Mouse (Mus musculus) hematopoietic stem cell, adult 5-6 weeks (primary cell): ENCODE results near the gene Wdr59. TPM values are rescaled to one million over a fixed set of nuclear protein-coding genes. Genes with fewer than 3 reads are reported as not detected.

Experiments used
- ATAC-seq, 2 experiments: fragments of 125-278 bp in 1 of 2; replicated peaks in 1 of 2; 2 replicates each; pipeline ENCODE4 v1.8.0; 2016 to 2017; ENCODE audit warnings: inconsistent platforms in 2 of 2, mild to moderate bottlenecking in 2 of 2, moderate number of reproducible peaks in 2 of 2, low read depth in 1 of 2, moderate TSS enrichment in 1 of 2; ENCODE audit not compliant: low FRiP score in 2 of 2, poor library complexity in 2 of 2, severe bottlenecking in 2 of 2, insufficient read depth in 1 of 2, low TSS enrichment in 1 of 2
- total RNA-seq: library from RNA; stranded (forward); fragments of 172-1452, 232-1000 nt; gene quantifications from 2 replicates; pipeline ENCODE4 v1.2.3, GENCODE M21; 2017

The Wdr59 gene
- total RNA-seq, 1 experiment from 2014 or later: 3.9 TPM

DNA sequence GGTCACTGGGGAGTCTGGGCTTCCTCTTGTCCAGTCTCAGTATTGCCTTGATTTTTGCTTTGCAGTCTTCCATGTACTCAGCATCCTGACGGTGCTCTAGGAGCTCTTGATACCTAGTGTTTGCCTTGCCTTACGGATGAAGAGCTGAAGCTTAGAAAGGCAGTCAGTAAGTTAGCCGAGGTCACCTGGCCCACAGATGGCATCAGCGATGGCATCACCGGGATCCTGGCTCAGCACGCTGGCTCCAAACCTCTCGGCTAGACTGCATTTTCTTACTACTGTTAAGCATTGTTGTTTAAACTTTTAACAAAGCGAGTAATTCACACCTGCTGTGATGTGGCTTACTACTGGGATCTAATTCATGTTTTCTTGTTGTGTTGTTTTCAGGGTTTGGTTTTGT lies 8.4 kb downstream of the Wdr59 start:
- no peak for ATAC-seq

DNA sequence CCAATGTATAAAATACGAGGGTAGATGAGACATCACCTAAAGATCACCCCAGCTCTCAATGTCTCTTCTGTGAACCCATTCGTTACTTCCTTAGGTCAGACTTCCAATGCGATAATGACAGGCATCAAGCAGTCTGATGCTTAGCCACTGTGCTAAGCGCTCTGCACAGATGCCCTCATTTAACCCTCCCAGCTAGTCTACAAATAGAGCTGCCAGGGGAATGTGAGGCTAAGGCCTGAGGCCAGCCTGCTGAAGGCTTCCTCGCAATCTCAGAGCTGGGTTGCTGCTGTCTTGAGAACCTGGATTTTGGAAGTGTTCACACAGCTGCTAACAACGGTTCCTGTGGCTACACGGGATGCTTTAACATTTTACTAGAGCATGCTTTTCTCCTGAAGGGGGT lies 9.0 kb downstream of the Wdr59 start:
- ATAC-seq: no peak

DNA sequence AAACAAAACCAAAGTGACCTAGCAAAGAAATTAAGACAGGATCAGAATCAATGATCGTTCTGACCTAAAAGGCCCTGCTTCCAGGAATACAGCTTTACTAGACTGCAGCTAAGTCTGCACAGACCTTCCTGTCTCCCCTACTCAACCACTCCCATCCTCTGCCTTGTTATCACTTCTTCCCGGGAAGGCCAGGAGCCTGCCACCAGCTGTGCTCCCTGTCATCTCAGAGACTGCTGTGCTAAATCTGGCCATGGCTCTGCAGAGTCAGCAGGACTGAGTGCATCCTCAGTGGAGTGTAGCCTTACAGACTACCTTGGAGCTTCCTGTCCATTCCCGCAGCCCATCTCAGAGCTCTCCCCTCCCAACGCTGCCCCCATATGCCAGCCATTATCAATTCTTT lies 11.5 kb downstream of the Wdr59 start:
- ATAC-seq: no peak

DNA sequence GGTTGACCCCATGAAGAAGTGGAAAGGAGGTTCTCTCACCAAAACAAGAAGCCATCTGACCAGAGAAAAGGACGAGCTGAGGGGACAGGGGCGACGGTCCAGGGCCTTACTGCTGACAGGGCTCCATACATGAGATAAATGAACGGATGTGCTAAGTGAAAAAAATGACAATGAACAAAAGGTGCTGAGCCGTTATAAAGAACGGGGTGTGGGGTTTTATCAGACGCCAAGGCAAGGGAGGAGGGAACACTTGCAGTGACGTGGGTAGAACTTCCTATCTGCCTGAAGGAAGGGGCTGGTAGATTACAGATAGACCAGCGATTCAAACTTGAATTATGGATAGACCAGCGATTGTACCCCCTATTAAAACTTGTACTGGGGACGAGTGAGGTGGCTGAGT lies 12.6 kb downstream of the Wdr59 start:
- ATAC-seq: no peak; a peak in 1 of 4 replicates

DNA sequence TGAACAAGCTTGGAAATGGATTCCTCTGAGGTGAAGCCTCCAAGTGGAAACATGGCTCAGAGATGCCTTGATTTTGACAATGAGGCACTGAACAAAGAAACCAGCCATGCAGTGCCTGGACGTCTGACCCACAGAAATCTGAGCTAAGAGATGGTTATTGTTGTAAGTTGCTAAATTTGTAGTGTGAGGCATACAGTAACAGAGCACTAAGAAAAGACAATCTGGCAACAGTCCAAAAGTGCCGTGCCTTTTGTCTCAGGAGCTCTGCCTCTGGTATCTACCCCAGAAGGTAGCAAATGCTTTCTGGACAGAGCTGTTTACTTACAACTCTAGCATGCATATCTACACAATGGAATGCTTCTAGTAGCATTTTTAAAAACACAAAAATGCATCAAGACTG lies 13.3 kb downstream of the Wdr59 start:
- ATAC-seq: no peak

DNA sequence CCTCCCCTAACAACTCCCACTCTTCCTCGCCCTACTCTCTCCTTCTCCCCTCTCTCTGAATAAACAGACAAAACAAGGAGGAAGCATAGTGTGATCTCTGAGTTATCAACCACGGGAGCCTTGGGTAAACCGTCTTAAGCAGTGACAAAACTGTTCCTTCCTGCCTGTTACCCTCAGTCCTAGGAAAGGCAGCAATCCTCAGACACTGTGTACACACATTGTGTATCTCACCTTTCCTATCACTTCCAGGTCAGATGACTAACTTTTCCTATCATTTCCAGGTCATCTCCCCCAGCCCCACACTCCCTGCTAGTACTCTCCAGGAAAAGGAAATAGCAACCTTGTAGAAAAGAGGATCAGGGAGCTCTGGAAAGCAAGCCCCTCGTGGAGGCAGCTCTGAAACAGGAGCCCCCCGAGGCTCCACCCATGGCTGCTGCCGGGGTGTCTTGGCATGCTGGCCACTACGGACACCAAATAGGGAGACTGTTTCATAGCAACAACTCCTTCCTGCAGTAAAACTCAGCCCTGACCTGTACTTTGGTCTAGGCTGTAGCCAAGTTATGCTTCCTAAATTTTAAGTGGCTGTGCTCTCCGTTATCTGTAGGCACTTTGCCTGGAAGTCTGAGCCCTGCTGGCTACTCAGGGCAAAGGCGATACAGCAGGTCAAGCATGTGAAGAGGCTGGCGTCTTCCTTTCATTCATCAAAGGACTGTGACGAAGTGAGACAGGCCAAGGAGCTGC lies 20.0 kb downstream of the Wdr59 start:
- ATAC-seq: no peak

DNA sequence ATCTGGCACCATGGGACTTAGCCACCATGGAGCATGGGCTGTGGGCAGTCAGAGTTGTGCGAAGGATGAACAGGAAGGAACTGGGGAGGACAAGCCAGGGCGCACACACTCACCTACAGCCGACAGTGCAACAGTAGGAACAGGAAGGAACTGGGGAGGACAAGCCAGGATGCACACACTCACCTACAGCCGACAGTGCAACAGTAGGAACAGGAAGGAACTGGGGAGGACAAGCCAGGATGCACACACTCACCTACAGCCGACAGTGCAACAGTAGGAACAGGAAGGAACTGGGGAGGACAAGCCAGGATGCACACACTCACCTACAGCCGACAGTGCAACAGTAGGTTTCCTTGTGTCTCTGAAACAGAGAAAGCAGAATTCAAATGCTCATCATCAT lies 23.6 kb downstream of the Wdr59 start:
- ATAC-seq: peak; percentile 22 to 63; a peak in 3 of 4 replicates

DNA sequence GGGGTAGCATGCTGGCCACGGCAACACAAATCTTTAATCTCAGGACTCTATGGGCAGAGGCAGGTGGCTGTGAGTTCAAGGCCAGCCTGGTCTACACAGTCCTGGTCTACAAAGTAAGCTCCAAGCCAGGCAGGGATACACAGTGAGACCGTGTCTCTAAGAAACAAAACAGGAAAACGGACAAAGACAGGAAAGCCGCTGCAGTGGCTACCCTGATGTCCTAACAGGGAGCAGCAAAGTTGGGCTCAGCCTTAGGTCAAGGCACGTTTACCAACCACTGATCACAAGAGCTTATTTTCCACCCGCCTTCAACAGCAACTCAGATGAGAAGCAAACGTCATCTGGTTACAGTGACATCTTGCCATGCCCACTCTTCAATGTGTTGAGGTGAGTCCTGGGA lies 25.6 kb downstream of the Wdr59 start:
- ATAC-seq: no peak

DNA sequence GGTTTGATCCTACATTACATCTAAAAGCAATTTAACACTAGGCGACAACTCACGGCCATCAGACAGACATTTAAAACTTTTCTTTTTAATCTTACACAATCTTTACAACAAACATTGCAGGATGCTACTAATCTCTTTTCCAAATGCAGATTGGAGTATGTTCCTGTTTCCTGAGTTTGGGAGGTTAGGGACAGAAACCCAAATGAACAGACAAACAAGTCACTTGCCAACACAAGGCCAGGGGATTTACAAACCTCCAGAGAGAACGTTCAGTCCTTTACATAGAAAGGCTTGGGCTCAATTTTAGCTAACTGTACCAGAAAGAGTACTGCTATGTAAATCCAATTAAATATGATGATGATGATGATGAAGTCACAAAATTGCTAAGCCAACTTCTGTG lies 28.7 kb downstream of the Wdr59 start:
- ATAC-seq: no peak

DNA sequence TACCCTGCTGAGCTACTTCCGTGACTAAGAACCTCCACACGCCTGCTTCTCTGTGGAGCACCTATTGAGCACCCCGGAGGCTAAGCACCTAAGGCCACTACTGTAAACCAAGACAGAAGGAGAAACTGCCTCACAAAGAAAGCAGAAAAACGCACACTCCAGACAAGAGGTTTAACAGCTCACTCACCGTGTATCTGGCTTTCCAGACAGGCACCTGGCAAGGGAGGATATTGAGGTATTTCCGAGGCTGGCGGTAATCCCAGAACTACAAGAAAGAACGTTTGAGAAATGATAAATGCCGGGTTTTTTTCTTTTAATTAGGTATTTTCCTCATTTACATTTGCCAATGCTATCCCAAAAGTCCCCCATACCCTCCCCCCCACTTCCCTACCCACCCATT lies 29.4 kb downstream of the Wdr59 start:
- ATAC-seq: no peak

DNA sequence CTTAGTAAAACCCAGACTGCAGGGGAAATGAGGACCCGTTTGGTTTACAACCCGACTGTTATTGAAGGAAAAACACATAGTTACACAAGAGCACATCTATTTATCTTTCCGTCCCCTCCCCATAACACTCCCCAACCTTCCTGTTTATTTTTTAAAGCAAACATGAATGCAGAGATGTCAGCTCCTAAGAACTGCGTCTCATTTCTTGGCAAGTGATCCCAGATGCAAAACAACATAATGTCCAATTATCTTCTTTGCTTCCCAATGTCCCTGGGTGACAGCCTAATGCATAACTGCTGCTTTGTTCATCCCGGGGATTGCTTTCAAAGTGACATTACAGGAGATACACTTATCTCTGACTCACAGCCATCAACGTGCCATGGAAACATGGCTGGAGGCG lies 30.7 kb downstream of the Wdr59 start:
- no peak for ATAC-seq

DNA sequence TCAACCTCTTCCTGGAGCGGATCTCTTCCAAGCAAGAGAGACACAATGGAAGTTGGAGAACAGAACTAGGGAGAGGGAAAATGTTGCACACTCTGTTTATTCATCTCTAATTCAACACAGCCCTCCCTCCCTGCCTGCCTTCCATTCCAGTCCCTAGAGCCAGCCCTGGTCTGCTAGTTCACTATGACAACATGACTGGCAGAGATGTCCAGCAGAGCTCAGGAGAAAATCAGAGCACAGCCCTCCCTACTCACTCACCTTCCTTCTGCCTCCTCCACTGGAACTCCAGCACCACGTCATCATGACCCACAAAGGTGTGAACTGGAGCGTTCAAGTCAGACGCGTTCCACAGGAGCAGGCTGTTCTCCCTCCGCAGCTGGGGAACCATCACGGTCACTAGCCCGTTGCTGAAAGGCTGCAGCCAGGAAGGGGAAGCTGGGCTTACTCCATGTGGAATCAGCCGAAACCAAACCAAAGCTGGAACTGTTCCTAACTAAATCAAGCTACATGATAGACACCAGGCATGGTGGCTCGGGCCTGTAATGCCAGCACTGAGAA lies 31.8 kb downstream of the Wdr59 start:
- ATAC-seq: no peak

DNA sequence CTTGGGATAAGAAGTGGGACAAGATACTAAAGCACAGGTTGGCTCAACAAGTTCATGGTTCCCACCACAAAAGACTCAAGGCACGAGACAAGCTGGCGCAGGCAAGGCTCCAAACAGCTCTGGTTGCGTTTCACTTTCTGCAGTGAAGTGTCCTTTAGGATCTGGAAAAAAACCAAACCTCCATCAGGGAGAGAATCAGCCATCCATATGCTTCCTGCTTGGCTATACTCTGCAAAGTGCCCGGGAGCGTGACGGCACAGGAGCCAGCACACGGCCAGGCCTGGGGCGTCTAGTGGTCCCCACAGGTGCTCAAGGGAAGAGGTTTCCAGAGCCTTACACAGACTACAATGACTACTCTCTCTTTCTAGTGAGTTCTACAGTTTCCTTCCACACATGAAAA lies 41.2 kb downstream of the Wdr59 start:
- ATAC-seq: no peak

DNA sequence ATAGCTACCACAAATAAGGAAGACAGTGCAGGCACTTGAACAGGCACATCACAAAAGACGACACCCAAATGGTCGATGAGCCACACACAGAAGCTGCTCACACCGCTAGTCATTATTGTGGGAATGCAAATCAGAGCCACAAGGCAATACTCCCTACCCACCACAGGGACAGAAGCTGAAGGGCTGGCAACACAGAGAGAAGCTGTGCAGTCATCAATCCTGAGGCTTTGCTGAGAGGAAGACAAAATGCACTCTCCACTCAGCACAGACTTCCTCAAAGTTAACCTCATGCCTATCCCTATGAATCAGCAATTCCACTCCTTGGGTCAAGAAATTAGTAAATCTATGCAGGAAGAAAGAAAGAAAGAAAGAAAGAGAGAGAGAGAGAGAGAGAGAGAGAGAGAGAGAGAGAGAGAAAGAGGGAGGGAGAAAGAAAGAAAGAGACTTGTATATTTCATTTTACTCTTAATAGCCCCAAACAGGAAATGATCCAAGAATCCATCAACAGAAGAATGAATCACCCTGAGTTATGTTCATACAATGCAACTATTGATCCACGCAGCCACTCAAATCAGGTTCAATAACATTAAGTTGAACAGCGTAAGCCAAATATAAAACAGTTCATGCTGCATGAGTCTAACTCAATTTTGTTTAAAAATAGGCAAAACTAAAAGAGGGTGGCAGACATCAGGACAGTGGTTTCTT lies 44.0 kb downstream of the Wdr59 start:
- no peak for ATAC-seq

DNA sequence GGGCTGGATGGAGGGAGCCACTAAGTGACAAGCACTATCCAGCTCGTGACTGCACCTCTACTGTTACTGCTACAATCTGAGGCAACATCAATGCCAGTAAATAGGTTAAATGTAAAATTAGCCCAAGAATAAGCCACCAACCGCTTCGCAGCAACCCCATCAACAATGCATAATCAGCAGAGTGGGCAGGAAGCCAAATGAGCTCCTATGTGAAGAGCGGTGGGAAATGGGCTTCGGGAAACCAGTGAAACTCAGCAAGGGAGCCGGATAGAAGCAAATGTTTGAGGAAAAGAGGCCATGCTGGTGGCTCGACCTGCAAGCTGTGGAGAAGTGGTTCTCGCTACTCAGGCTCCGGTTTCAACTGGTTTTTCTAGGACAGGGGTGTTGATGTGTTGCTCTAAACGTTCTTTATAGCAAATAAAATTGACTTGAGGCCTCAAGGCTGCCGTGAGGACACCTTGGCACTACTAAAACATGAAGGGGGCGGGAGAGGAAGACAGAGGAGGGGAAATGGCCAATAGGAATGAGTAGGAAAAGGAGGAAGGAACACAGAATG lies 50.3 kb downstream of the Wdr59 start:
- ATAC-seq: no peak

DNA sequence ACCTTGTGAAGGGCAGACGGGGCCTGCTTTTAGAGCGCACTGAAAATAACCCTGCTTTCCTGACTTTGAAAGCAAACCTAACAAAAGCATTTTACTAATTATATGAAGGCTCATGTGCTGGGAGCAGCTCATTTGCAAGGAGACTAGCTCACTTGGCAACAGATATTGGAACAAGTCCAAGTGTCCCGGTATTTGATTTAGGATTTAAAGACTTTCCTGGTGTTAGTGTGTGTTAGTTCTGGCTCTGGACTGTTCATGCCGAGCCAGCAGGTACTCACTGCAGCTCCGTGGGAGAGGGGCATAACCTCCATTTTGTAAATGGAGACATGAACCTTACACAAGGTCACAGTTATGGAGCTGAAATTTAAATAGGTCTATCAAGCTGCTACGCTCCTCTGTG lies 52.9 kb downstream of the Wdr59 start:
- no peak for ATAC-seq

DNA sequence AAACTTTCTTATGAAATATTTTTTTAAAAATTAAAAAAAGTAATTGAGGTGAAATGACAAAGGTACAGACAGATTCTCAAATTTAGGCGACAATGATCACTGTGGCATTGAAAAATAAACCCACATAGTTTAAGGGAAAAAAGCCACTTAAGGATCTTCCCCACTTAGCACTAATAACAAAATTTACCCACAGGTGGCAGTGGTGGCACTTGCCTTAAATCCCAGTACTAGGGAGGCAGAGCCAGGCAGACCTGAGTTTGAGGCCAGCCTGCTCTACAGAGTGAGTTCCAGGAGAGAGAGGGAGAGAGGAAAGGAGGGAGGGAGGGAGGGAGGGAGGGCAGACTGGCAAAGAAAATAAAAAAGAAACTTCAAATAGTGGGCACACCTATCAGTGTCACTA lies 56.6 kb downstream of the Wdr59 start:
- no peak for ATAC-seq

DNA sequence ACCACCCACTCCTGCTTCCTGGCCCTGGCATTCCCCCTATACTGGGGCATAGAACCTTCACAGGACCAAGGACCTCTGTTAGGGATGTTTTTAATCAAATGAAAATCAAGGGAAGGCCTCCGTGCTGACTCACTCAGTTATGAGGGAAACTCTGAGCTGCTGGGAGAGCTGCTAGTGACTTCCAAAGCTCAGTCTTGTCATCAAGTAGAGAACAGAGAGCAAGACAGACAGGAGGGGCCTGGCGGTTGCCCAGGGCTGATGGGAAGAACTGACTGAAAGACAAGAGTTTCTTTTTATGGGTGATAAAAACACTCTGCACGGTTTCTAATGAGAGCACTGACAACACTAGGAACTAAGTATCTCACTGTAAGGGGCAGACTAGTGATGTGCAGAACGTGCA lies 57.4 kb downstream of the Wdr59 start:
- no peak for ATAC-seq
